11 mouse cellular contexts compared by ENCODE assay signal in genomic region chr1:153095826-153096727, GRCm38 (mm10).
DNase-seq lines count a peak whose midpoint lies in the region; ATAC-seq lines count a peak whose summit lies in the region.
"Had no signal": no experiment of that assay in that cellular context is flagged by ENCODE, and none has a peak within 500 bp of the region (broad histone marks: within the 10 kb centered on the region; RNA-seq: fewer than 3 reads in every experiment).

No protein-coding gene starts in this region.

- no peak overlapping the region for H3K4me3 ChIP-seq in forebrain, embryonic 14.5 days (ENCODE audit: low read depth, low read length)
- H3K4me3 ChIP-seq in forebrain, embryonic 13.5 days, result no peak overlapping the region
- no peak overlapping the region for H3K4me3 ChIP-seq in midbrain, embryonic 14.5 days (replicated peaks; ENCODE audit: low read depth, low read length)
- no peak overlapping the region for H3K4me3 ChIP-seq in midbrain, embryonic 11.5 days (ENCODE audit: low read depth, low read length)
- H3K4me3 ChIP-seq: stomach, embryonic 15.5 days had no signal

- H3K9ac ChIP-seq in forebrain, embryonic 14.5 days (ENCODE audit: low read length), result no peak overlapping the region
- H3K9ac ChIP-seq in forebrain, embryonic 13.5 days, result no peak overlapping the region
- no peak overlapping the region for H3K9ac ChIP-seq in midbrain, embryonic 14.5 days (replicated peaks; ENCODE audit: low read length)
- no peak overlapping the region for H3K9ac ChIP-seq in midbrain, embryonic 11.5 days (ENCODE audit: low read length)
- H3K9ac ChIP-seq: stomach, embryonic 15.5 days had no signal

- H3K9me3 ChIP-seq in forebrain, embryonic 14.5 days (replicated peaks; ENCODE audit: control insufficient read depth, low read length), result no peaks in the 10 kb centered on the region
- H3K9me3 ChIP-seq in forebrain, embryonic 13.5 days (replicated peaks), result no peaks in the 10 kb centered on the region
- no peaks in the 10 kb centered on the region for H3K9me3 ChIP-seq in midbrain, embryonic 14.5 days (ENCODE audit: control insufficient read depth, low read length)
- H3K9me3 ChIP-seq in midbrain, embryonic 11.5 days (ENCODE audit: control insufficient read depth, low read length), result no peaks in the 10 kb centered on the region
- H3K9me3 ChIP-seq: stomach, embryonic 15.5 days had no signal

- H3K4me2 ChIP-seq in forebrain, embryonic 14.5 days (ENCODE audit: low read length), result no peak overlapping the region
- no peak overlapping the region for H3K4me2 ChIP-seq in forebrain, embryonic 13.5 days
- H3K4me2 ChIP-seq in midbrain, embryonic 14.5 days (ENCODE audit: low read length), result no peak overlapping the region
- H3K4me2 ChIP-seq in midbrain, embryonic 11.5 days, result no peak overlapping the region
- H3K4me2 ChIP-seq: stomach, embryonic 15.5 days had no signal

- peak; percentile 13; the same call in 1 of the 2 replicates for ATAC-seq in forebrain, embryonic 14.5 days
- no peak for ATAC-seq in forebrain, embryonic 13.5 days
- no peak; the same call in 1 of the 2 replicates for ATAC-seq in midbrain, embryonic 14.5 days (ENCODE audit: low FRiP score, low TSS enrichment)
- no peak for ATAC-seq in midbrain, embryonic 11.5 days (ENCODE audit: low FRiP score)
- ATAC-seq: intestine, postnatal 0 days had no signal

- no peak overlapping the region for H3K27ac ChIP-seq in forebrain, embryonic 14.5 days (ENCODE audit: low read depth, low read length)
- H3K27ac ChIP-seq in forebrain, embryonic 13.5 days, result no peak overlapping the region
- H3K27ac ChIP-seq in midbrain, embryonic 14.5 days (replicated peaks; ENCODE audit: low read depth, low read length), result no peak overlapping the region
- no peak overlapping the region for H3K27ac ChIP-seq in midbrain, embryonic 11.5 days (ENCODE audit: low read depth, low read length)
- H3K27ac ChIP-seq: stomach, embryonic 15.5 days had no signal

- no peaks in the 10 kb centered on the region for H3K4me1 ChIP-seq in forebrain, embryonic 14.5 days (ENCODE audit: control insufficient read depth, insufficient read depth, low read length)
- peaks cover 9% of the 10 kb centered on the region for H3K4me1 ChIP-seq in forebrain, embryonic 13.5 days
- 0 out of 2 replicates have a peak, but pooled peaks cover 4% of the 10 kb centered on the region for H3K4me1 ChIP-seq in midbrain, embryonic 14.5 days (ENCODE audit: control insufficient read depth, insufficient read depth, low read length)
- peaks cover 4% of the 10 kb centered on the region for H3K4me1 ChIP-seq in midbrain, embryonic 11.5 days (ENCODE audit: control insufficient read depth, insufficient read depth, low read length)

- no peaks in the 10 kb centered on the region for H3K36me3 ChIP-seq in forebrain, embryonic 14.5 days (ENCODE audit: control insufficient read depth, insufficient read depth, low read length)
- H3K36me3 ChIP-seq in forebrain, embryonic 13.5 days (ENCODE audit: poor library complexity, severe bottlenecking), result no peaks in the 10 kb centered on the region
- no peaks in the 10 kb centered on the region for H3K36me3 ChIP-seq in midbrain, embryonic 14.5 days (ENCODE audit: control insufficient read depth, insufficient read depth, low read length)
- H3K36me3 ChIP-seq in midbrain, embryonic 11.5 days (ENCODE audit: control insufficient read depth, insufficient read depth, low read length), result no peaks in the 10 kb centered on the region
- H3K36me3 ChIP-seq: stomach, embryonic 15.5 days had no signal

- DNase-seq in forebrain, embryonic 14.5 days (ENCODE audit: low spot score), result no peak
- peak; percentile 49 for DNase-seq in midbrain, embryonic 14.5 days
- no peak for DNase-seq in midbrain, embryonic 11.5 days (ENCODE audit: low spot score, missing footprints)
- peak; percentile 30 for DNase-seq in induced T-regulatory cell, adult 2 months (ENCODE audit: low read depth)
- DNase-seq in lung, postnatal 36 days, result peak; percentile 73
- DNase-seq in spleen, postnatal 4 days (ENCODE audit: low spot score in 2 of 2), result no peak
- no peak for DNase-seq in cerebellum, postnatal 36 days
- DNase-seq: B cell, adult 2 months had no signal

- WGBS in forebrain, embryonic 14.5 days, result 16% methylated on average over 16 of the region's 16 CpGs
- WGBS in forebrain, embryonic 13.5 days, result 16% methylated on average over 16 of the region's 16 CpGs
- 17% methylated on average over 16 of the region's 16 CpGs for WGBS in midbrain, embryonic 14.5 days
- WGBS in midbrain, embryonic 11.5 days, result 14% methylated on average over 16 of the region's 16 CpGs

- no peaks in the 10 kb centered on the region for H3K27me3 ChIP-seq in forebrain, embryonic 14.5 days (replicated peaks; ENCODE audit: control insufficient read depth, insufficient read depth, low read length)
- 0 out of 2 replicates have a peak, but pooled peaks cover 4% of the 10 kb centered on the region for H3K27me3 ChIP-seq in forebrain, embryonic 13.5 days
- H3K27me3 ChIP-seq in midbrain, embryonic 14.5 days (ENCODE audit: control insufficient read depth, insufficient read depth, low read length), result no peaks in the 10 kb centered on the region
- no peaks in the 10 kb centered on the region; the same call in 1 of the 2 replicates for H3K27me3 ChIP-seq in midbrain, embryonic 11.5 days (ENCODE audit: control insufficient read depth, insufficient read depth, low read length)
- H3K27me3 ChIP-seq: stomach, embryonic 15.5 days had no signal

Comparison
In these comparisons a context has a peak if more than half of its experiments do, and no peak if none do; other contexts are left out.
1. DNase-seq: peak in midbrain, embryonic 14.5 days (single experiment), induced T-regulatory cell, adult 2 months (single experiment) and lung, postnatal 36 days (single experiment); none in forebrain, embryonic 14.5 days (single experiment), midbrain, embryonic 11.5 days (single experiment), spleen, postnatal 4 days (0 of 2) and cerebellum, postnatal 36 days (0 of 2).